Mouse (Mus musculus): Measurements from ENCODE around the gene Nanos3.

Gene Nanos3

DNA sequence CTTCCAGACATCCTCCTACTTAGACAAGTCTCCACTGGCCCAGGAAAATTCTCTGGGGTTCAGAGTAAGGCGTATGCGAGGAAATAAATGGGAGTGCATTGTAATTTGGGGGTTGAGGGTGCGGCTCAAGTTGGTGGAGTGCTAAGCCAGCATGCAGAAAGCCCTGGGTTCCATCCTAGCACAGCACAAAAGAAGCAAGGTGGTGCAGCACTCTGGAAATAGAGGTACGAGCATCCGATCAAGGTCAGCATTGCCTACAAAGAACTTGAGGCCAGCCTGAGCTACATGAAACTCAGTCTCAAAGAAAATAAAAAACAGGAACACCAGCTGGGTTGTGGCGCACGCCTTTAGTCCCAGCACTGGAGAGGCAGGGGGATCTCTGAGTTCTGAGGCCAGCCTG, at the start of gene Nanos3:
Gene Nanos3, minus strand, starts transcription at position 101 of the 400 bp plus-strand sequence.
- DNase-seq: no peak

DNA sequence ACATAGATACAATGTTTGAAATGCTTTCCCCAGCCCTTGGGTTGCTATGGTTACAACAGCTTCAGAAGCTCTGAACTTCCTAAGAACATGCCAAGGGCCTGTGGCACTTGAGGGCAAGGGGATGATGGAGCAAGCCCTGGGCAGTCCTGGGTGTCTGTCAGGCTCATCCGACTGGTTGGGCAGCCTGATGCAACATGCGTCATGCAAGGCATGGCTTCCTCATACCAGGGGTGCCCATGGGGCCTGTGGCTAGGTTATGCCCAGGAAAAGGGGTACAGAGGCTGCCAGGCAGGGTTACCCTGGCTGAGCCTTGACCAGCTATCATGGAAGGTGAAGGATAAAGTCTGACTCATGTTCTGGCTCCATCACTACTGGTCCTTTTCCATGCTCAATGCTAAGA, 48.0 kb upstream of the Nanos3 start:
- no peak for DNase-seq

DNA sequence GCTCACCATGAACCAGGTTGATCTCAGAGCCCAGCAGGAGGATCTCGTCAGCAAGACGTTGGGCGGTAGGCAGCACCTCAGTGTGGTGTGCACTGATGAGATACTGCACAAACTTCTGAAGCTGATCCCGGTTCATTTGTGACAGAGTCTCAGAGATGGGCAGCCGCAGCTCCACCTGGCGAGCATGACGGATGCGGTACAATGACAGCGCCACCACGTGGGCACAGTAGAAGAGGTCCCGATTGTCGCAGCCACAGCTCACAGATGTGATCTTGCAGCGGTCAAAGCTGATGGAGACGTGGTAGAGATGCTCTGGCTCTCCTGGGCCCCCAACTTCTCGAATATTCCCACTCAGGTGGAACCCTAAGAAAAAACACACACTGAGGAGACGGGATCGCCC, 45.7 kb upstream of the Nanos3 start:
- peak; percentile 12 for DNase-seq

DNA sequence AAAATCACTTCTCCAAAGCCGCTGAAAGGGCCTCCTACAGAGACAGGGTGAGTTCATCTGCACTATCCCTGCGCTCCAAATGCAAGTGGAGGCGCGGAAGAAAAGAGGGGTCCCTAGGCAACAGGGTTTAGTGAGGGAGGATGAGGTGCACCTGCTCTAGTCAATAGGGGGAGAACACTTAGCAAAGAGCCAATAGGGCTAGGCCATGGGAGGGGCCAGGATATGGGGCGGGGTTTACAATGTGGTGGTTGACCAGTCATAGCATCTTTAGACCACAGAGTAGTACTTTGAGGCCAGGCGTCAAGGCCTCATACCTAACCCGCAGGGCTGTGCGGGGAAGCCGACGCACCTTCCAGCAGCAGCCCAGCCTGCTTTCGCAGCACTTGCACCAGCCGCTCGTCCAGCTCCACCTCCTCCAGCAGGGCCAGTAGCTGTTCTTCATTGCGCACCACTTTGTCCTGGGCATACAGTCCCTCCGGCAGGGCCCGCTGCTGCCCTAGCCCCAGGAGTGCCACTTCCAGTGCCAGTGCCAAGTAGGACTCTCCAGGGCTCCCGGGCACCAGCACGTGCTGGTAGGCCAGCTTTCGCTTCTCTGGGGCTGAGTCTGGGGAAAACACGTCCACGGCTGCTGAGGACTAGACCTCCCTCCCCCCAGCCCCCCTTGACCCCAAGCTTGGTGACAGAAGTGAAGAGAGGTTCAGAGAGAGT, 38.5 kb upstream of the Nanos3 start:
- no peak for DNase-seq

DNA sequence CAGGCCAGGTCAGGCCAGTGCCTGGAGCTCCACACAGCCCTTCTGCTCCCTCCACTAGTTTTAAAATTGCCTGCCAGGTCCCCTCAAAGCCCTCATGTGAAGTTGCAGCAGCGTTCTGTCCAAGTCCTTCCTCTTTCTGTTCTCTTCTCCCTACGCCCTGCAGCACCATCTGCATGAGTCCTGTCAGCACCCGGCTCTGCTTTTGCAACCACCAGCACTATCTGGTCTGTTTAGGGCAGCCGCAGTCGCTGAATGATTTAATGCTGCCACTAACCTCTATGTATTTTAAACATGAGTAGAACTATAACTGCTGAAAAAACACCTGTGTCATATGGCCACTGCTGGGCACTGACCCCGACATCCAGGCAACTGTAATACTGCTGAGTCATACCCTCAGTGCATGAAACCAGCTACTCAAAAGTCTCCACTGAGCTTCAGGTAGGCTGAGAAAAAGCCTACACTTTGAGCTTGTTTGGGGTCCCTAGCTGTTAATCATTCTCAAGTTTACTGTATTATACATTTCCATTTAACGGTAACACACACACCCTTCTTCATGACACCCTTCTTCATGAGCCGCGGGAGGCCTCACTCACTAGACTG, 37.6 kb upstream of the Nanos3 start:
- DNase-seq: no peak

DNA sequence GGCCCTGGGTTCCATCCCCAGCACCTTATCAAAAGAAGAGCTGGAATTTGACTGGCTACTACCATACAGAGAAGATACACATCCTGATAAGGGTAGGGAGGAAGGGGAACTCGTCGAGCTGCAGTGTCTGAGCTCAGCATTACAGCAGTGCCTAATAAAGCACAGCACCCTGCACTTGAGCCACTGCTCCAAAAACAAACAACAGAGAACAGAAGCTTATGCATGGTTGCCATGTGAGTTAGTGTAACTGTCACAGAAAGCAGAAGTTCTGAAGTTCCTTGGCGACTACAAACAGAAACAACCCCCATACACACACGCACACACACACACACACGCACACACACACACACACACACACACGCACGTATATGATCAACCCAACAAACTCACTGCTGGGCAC, 35.1 kb upstream of the Nanos3 start:
- no peak for DNase-seq

DNA sequence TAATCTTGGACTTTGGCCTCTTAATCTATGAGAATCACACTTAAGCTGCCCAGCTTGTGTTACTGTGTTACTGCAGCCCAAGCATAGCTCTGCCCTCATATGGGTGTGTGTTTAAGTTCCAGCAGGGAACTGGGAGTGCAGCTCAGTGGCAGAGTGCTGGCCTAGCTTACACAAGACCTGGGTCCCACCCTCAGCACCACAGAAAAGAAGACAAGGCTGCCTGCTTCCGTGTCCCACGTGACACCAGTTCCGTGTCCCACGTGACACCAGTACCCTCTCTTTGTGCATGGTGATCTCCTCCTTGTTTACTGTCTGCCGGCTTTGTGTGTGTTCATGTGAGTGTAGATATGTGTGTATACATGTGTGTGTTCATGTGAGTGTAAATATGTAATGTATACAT, 33.1 kb upstream of the Nanos3 start:
- DNase-seq: no peak

DNA sequence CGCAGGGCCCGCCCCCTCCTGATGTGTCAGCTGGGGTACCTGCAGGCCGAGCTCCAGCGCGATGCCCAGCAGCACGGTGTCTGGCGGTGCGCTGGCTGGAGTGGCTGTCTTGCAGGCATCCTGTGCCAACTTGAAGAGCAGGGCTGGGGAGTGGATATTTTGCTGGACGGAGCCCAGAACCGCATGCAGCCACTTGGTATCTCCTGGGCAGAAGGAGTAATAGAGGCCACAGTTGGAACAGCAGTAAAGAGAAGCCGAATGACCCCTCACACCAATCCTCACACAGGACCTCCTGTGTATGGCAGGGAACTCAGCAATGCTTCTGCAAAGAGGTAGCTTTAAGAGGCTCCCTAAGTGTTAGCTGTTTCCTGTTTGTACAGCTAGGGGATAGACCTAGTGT, 32.2 kb upstream of the Nanos3 start:
- no peak for DNase-seq

DNA sequence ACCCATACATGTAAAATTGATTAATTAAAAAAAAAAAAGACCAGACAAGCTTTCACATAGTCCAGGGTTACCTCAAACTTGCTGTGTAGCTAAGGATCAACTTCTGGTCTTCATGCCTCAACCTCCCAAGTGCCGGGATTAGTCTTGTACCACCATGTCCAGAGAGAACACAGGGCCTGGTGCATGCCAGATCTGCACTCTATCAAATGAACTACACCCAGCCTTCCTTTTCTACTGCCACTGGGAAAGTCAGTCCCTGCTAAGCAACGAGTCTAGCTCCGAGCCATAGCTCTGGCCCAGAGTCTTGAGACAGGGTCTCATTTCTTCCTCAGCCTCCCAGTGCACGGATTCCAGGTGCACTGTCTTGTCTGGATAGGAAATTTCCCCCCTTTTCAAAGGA, 28.3 kb upstream of the Nanos3 start:
- DNase-seq: no peak

DNA sequence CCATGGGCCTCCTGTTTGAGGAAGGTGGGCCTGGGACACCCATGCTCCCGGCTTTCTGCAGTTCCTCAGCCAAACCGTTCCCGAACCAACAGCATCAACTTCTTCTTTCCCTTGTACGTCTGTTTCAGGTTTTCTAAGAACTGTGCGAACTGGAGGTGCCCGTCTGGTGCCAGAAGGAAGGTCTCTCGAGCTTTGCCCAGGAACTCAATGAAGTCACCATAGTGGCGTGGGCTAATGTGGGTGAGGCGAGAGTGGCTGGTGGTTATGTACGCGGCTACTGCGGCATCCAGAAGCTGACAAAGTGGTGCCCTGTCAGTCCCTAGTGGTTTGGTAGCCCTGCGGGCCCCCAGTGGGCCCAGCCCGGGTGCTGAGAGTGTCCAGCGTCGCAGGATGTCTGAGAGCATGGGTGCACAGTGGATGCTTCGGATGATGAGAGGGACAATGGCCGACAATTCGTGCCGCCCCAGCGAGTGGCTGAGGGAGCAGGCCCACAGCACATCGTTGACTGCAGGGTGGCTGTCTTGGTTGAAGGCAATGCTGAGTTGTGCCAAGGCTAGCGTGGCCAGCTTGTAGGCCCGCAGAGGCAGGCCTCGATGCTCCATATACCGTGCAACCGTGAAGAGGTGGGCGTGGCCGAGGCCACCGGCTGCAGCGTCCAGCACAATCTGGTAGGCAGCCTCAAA, 27.0 kb upstream of the Nanos3 start:
- no peak for DNase-seq

DNA sequence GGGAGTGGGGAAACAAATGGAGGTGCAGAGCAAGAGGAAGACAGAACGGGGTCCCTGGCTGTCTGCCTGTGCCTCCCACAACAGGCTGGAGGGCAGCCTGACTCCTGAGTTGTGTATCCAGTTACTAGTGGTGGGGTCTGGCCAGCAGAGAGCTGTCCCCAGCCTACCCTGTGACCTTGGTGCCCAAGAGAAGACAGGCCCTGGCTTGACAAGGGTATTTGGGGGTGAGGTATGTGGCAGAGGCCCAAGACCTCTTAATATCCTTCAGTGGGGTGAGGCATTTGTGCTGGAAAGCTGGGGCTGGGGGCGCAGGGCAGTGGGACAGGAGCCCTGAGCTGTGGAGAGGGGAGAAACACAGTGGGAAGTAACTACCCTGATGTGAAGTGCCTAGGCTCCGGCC, 26.2 kb upstream of the Nanos3 start:
- DNase-seq: no peak

DNA sequence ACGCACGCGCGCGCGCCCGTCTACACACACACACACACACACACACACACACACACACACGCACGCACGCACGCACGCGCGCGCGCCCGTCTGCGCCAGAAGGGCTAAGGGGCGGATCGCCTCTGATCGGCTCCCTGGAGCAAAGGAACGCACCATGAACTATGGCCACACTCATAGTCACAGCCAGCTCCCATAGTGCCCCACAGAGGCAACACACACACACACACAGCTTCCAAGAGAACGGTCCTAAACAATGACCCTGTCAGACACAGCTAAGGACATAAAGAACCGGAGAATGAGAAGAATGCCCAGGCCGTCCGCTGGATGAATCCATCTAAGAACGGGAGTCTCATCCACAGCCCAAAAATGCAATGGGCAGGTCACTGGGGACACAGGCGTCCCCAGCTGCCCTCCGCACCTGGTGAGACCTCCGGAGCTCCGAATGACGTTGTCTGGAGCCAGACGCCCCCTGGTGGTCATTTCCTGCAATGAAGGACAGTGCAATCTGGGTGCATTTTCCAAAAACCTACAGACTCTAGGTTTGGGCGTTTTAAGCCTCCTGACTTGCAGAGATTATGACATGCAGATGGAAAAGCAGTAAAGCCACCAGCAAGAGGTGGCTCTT, 25.3 kb upstream of the Nanos3 start:
- DNase-seq: peak; percentile 85

DNA sequence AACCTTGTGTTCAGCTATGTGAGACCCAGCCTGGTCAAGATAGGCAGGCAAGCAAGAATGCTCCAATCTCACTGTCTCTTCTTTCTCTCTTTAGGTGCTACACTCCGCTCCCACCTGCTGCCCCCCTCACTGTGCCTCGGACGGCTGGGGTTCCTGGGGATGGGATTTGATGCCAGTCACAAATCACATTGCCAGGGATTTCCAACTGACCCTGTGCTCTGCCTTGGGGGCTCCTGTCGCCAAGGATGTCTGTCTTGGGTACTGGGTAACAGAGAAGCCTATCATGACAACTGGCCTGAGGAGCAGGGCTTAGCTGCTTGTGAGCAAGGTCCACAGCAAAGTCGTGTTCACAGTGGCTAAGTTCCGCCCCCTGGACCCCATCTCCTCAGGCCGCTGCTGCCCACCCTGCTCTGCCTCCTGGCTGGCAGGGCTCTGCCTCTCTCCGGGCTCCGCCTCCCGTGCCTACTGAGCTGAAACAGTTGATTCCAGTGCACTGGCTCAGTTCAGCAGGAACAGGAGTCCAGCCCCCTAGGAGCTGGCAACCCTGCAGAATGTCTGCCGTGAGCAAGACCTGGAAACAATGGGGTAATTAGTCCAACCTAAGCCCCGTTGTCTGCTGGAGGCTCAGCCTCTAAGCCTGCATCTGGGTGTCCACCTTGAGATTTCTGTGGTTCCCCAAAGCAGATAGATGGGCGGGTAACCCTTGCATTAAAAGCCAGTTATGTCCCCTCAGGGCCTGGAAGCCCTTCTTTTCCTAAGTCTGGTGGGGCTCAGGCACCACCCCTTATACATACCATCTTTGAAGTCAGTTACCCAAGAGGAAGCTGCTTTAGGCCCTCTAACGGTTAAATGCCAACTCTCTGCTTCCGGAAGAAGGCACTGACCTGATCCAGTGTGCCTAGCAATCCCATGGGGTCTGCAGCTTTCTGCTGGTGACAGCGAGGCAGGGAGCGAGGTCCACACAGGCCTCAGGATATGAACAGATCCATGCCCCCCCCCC, 23.7 kb upstream of the Nanos3 start:
- peak; percentile 66 for DNase-seq

DNA sequence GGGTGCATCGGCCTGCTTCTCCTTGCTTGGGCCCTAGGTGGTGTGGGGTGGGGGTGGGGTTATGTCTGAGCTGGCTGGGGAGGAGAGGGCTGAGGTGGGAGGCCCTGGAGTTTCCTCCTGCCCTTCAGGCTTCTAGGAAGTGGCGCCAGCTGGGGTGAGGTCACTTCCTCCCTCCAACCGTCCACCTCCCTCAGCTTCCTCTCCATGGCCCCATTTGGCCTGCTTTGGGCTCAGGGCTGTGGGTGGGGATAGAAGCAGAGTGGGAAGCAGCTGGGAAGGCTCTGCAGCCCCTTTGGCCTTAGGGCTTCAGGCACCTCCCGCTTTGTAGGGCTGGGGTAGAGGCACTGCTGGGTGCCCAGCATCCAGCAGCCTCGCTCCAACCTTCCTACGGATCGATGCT, 22.8 kb upstream of the Nanos3 start:
- peak; percentile 64 for DNase-seq

DNA sequence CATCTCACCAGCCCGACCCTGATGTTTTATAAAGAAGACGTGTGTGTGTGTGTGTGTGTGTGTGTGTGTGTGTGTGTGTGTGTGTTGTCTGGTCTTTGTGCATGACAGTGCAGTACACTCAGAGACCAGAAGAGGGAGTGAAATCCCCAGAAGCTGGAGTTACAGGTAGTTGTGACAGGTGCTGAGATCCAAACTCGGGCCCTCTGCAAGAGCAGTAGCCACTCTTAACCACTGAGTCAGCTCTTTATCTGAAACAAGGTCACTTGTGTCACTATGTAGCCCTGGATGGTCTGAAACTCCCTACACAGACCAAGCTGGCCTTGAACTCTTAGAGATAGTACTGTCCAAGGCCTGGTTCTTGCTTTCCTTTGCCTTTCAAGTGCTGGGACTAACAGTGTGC, 21.6 kb upstream of the Nanos3 start:
- no peak for DNase-seq

DNA sequence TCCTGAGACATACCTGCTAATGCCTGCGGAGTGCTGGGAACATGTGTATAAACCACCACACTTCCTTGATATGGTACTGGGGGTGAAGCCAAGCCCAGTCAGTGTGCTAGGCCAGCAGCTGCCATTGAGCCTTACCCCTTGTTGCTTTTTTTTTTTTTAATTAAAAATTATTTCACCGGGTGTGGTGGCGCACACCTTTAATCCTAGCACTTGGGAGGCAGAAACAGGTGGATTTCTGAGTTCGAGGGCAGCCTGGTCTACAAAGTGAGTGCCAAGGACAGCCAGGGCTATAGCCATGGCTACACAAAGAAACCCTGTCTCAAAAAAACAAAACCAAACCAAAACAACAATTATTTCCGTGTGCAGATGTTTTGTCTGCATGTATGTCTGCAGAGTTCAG, 20.1 kb upstream of the Nanos3 start:
- DNase-seq: no peak

DNA sequence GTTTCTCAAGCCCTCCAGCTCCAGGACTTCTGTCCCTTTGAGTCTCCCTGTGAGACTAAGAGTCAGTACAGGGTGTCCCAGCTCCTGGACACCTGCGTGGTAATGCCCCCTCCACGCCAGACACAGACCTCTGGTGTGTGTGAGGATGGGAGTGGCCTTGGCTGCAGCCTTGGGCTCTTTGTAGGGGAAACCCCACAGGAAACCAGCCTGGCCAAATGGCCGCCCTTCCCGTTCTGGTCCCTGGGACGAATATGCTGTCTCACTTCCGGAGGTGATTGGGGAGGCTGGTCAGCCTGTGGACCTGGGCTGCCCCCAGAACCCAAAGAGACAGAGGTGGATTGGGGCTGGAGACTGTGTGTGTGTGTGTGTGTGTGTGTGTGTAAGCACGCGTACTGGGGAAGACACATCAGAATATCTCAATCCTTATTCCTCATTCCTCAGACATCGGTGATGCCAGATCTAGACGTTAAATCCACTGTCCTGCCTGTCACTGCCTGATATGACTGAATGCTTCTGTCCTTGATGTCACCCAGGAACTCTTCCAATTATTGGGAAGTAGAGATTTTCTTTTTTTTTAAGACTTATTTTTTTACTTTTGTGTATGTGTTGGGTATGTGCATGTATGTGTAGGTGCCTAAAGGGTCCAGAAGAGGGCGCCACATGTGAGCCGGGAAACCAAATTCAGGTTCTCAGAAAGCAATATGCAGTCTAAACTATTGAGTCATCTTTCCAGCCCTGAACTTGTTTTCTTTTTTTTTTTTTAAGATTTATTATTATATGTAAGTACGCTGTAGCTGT, 19.2 kb upstream of the Nanos3 start:
- no peak for DNase-seq

DNA sequence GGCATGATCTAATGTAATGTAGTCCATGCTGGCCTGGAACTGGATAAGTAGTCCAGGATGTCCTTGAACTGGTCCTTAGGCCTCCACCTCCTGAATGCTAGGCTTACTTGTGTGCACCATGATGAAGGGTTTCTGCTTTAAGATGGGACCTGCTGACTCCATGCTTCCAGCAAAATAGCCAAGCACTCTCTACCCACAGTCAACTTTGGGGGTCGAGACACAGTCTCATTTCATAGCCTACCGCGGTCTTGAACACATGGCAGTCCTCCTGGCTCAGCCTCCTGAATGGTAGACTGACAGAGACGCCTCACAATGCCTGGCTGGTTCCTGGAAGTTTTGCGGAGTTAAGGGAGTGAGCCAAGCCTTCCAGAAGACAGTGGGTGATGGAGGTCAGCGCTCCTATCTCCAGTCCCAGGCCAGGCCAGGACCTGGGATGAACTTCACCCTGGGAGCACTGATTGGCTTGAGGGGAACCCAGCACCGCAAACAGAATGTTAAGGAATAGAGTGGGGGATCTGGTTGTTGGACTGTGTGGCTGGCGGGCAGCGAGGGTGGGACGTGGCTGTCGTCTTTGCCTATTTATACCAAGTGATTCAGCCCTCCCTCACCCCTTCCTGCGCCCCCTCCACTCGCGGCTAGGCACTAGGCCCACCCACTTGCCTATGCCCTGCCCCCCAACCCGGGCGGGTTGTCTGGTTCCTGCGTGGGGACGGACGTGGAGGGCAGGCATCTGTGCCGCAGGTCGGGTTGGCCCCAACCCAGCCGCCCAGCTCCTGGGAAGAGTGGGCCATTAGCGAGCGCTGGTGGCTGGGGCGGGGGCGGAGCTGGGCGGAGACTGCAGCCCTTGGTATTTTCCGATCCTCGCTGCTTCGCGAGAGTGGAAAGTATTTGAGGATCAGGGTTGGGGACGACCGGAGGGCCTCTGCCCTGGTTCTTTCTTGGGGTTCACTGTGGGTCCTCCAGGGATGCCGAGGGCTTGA, 18.2 kb upstream of the Nanos3 start:
- peak; percentile 80 for DNase-seq

DNA sequence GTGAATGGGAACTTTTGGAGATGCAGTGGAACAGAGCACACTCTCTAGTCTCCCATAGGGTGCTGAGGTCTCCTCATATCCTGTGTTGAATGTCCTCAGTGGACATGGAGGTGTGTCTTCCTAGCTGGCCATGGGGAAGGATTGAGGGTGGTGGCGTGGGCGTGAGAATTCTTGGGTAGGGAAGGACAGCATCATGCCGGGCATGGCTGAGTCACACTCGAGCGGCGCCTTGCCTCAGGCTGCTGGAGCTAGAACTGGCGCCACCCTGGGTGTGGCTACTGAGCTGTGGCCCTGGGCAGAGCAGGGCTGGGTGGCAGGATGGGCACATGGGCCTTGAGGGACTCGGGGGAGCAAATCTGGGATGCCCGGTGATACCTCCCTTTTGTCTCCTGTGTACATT, 17.4 kb upstream of the Nanos3 start:
- DNase-seq: no peak

DNA sequence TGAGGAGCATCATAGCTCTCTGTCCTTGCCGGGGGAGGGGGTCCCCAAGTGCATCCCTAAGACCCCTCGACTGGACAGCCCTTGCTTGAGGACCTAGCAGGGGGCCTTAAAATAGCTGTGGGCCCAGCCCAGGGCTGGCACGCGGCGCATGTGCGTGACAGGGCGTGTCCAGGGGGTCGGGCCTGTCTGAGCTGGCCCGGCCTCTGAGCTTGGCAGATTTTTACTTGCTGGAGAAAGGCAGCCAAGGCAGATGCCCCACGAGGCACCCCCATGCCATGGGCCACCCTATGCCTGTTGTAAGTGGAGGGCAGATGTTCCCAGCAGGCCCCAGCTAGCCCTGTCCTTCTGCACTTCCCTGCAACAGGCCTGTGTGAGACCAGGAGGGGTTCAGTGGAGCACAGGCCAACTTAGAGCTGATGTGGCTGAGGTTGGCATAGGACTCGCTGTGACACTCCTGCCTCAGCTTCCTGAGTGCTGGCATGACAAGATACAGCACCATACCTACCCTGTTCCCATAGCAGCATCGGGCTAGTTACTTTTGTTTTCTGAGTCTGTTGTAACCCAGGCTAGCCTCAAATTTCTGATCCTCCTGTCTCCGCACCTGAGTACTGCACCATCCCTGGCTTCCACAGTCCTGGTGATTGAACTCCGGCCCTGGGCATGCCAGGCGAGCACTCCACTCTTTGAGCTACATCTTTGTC, 16.7 kb upstream of the Nanos3 start:
- no peak for DNase-seq

Measured in retina, postnatal 1 day (tissue).